Mouse (Mus musculus) heart, embryonic 11.5 days (tissue): ENCODE measurements around the gene Slc31a2. TPM values are rescaled to one million over a fixed set of nuclear protein-coding genes. Genes with fewer than 3 reads are reported as not detected.

Experiments used
- ATAC-seq: fragments of 200-750 bp; cut with Nextera tagmentation; replicated peaks from 2 replicates; pipeline ENCODE4 v1.8.0; 2017; ENCODE audit warnings: moderate library complexity; ENCODE audit not compliant: insufficient number of reproducible peaks, low FRiP score, low TSS enrichment
- H3K27ac ChIP-seq: fragments of 300-500 bp; sonication (generic); 2 replicates; pipeline ENCODE4 v1.5.1; 2014; ENCODE audit warnings: mild to moderate bottlenecking, low read depth, low read length
- H3K27me3 ChIP-seq: fragments of 300-500 bp; sonication (generic); 2 replicates; pipeline ENCODE4 v1.6.1; 2014; ENCODE audit warnings: mild to moderate bottlenecking, low read length, mixed read lengths; ENCODE audit not compliant: control insufficient read depth, insufficient read depth
- H3K36me3 ChIP-seq: fragments of 300-500 bp; sonication (generic); 2 replicates; pipeline ENCODE4 v1.6.1; 2014; ENCODE audit warnings: mild to moderate bottlenecking, low read length, moderate library complexity, mixed read lengths; ENCODE audit not compliant: control insufficient read depth, insufficient read depth
- H3K4me1 ChIP-seq: fragments of 300-500 bp; sonication (generic); 2 replicates; pipeline ENCODE4 v1.6.1; 2014; ENCODE audit warnings: low read length; ENCODE audit not compliant: control insufficient read depth, insufficient read depth
- H3K4me2 ChIP-seq: fragments of 300-500 bp; sonication (generic); 2 replicates; pipeline ENCODE4 v1.6.1; 2014; ENCODE audit warnings: mild to moderate bottlenecking, moderate library complexity
- H3K4me3 ChIP-seq: fragments of 300-500 bp; sonication (generic); 2 replicates; pipeline ENCODE4 v1.5.1; 2014; ENCODE audit warnings: low read depth, low read length
- H3K9ac ChIP-seq: fragments of 300-500 bp; sonication (generic); 2 replicates; pipeline ENCODE4 v1.6.1; 2014; ENCODE audit warnings: mild to moderate bottlenecking, low read depth, low read length, moderate library complexity
- H3K9me3 ChIP-seq: fragments of 300-500 bp; sonication (generic); replicated peaks from 2 replicates; pipeline ENCODE4 v1.6.1; 2016; ENCODE audit warnings: low read length; ENCODE audit not compliant: control insufficient read depth
- WGBS: fragments of 180-500 bp; shearing (Covaris S2); extraction: QIAGEN DNeasy Blood & Tissue Kit; methylation state at CpG from one replicate; pipeline ENCODE4 v1.1.7; 2014; ENCODE audit not compliant: insufficient replicate concordance; 5-methylcytosine and 5-hydroxymethylcytosine counted together
- polyA plus RNA-seq: library from polyadenylated mRNA; unstranded; fragments of >200 nt; fragmentation: Nextera tagmentation; extraction: Ambion mirVana; gene quantifications from 2 replicates; pipeline ENCODE4 v1.2.1, GENCODE M21; 2014

Gene Slc31a2
- polyA plus RNA-seq, 1 experiment from 2014 or later, result 14.4 TPM

DNA sequence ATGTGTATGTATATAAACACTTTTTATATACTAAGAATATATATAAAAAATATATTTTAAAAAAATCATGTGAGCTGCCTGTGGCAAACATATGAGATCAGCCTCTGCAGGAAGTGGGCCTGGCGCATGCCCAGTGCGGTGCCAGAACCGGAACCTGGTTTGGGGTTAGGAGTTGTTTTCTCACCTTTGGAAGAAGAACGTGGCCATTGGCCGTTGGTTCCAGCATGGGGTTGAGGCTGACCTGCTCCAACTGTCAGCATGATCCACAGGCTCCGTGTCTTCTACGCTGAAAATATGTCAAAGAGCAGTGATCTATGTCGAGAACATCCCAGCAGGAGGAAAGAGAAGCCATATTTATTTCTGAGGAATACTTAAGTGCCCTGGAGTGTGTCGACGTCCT lies 11.6 kb downstream of the Slc31a2 start:
- H3K27me3 ChIP-seq, result no peaks in the 10 kb centered on the region
- no peak for ATAC-seq
- H3K9me3 ChIP-seq, result no peaks in the 10 kb centered on the region
- no peak overlapping the region for H3K4me3 ChIP-seq
- no peak overlapping the region for H3K27ac ChIP-seq
- H3K9ac ChIP-seq, result no peak overlapping the region
- peaks cover 3% of the 10 kb centered on the region; the same call in 1 of the 2 replicates for H3K4me1 ChIP-seq
- H3K36me3 ChIP-seq, result no peaks in the 10 kb centered on the region
- no peak overlapping the region for H3K4me2 ChIP-seq
- 87% methylated on average over 10 of the region's 10 CpGs for WGBS

DNA sequence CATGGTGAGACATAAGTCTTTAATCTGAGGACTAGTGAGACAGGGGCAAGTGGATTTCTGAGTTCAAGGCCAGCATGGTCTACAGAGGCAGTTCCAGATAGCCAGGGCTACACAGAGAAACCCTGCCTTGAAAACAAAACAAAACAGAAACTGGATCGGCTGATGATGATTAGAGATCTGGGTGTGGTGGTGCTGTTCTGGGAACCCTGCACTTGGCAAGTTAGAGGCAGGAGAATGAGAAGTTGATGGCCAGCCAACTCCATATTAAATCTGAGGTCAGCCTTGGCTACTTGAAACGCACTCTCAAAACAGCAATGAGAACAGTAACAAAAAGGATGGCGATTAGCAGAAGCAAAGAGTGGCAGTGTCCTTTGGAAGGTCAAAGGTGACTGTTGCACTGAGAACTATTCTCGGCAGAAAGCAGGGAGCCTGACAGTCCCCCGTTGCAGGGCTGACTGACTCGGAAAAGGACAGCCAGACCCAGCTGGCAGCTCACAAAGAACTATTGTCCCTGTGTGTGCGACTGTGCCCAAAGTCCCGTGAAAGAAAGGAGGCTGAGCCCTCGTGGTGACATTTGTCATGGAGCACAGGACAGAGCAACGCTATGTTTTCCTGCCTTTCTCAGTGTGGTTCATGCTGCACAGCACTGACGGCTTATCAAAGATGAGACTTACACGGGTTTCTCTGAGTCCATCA lies 12.6 kb downstream of the Slc31a2 start:
- H3K36me3 ChIP-seq, result no peaks in the 10 kb centered on the region
- no peaks in the 10 kb centered on the region for H3K9me3 ChIP-seq
- no peak for ATAC-seq
- no peak overlapping the region for H3K4me2 ChIP-seq
- 37% methylated on average over 12 of the region's 12 CpGs for WGBS
- H3K4me1 ChIP-seq, result peaks cover 3% of the 10 kb centered on the region; the same call in 1 of the 2 replicates
- no peak overlapping the region for H3K4me3 ChIP-seq
- H3K27me3 ChIP-seq, result no peaks in the 10 kb centered on the region
- no peak overlapping the region for H3K9ac ChIP-seq
- no peak overlapping the region for H3K27ac ChIP-seq

DNA sequence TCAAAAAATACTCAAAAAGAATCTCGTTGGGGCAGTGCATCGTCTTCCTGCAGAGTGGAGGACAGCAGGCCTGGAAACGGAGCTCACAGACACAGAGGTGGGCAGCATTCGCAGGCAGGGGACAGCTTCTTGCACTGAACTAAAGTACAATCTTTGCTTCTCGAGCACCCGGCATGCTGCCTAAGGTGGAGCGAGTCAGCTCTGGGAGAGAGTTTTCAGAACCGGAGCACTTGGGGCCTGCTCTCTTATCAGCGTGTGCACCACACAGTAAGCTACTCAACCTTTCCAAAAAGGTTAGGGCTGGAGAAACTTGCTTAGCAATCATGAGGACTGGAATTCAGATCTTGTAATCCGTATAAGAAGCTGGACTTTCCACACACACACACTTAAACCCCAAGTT lies 14.3 kb downstream of the Slc31a2 start:
- Histone ChIP-seq H3K27me3 (no peaks in the 10 kb centered on the region), H3K36me3 (no peaks in the 10 kb centered on the region), H3K9ac (no peak overlapping the region), H3K9me3 (no peaks in the 10 kb centered on the region), H3K4me3 (no peak overlapping the region), H3K4me2 (no peak overlapping the region), H3K4me1 (peaks cover 3% of the 10 kb centered on the region; the same call in 1 of the 2 replicates), H3K27ac (no peak overlapping the region)
- 59% methylated on average over 10 of the region's 10 CpGs for WGBS
- ATAC-seq, result no peak

DNA sequence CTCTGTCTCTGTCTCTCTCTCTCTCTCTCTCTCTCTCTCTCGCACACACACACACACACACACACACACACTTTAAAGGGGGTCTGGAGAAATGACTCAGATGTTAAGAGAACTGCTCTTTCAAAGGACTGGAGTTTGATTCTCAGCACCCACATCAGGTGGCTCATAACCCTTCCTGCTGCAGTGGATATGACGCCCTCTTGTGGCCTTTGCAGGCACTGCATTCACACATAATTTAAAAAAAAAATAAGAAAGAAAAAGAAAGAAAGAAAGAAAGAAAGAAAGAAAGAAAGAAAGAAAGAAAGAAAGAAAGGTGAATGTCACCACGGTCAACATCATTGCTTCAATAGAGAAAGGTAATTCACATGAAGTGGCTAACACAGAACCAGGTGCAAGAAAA lies 14.9 kb downstream of the Slc31a2 start:
- Histone ChIP-seq H3K27me3 (no peaks in the 10 kb centered on the region), H3K4me1 (peaks cover 4% of the 10 kb centered on the region; the same call in 1 of the 2 replicates), H3K36me3 (no peaks in the 10 kb centered on the region), H3K9me3 (no peaks in the 10 kb centered on the region), H3K4me2 (no peak overlapping the region), H3K4me3 (no peak overlapping the region), H3K27ac (no peak overlapping the region), H3K9ac (no peak overlapping the region)
- 63% methylated on average over 3 of the region's 3 CpGs for WGBS
- no peak for ATAC-seq

DNA sequence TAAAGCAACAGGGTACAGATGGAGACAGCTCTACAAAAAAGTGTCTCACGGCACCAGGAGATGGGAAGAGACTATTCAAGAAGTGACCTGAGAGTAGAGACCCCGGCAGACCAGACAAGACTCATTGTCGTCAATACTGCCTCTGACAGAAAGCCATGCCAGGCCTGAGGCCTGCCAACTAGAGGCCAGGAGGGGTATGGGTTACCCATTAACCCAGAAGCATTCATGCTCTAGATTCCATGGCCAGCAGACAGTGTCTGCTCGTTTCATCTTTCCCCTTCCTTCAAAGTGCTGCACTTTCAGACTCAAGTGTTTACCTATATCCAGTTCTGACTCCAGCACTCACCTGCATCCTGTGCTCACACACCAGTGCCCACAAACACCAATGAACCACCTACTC lies 15.7 kb downstream of the Slc31a2 start:
- no peaks in the 10 kb centered on the region for H3K9me3 ChIP-seq
- H3K36me3 ChIP-seq, result no peaks in the 10 kb centered on the region
- no peak for ATAC-seq
- no peak overlapping the region for H3K27ac ChIP-seq
- no peak overlapping the region for H3K9ac ChIP-seq
- WGBS, result 74% methylated on average over 4 of the region's 4 CpGs
- H3K27me3 ChIP-seq, result no peaks in the 10 kb centered on the region
- no peak overlapping the region for H3K4me2 ChIP-seq
- no peak overlapping the region for H3K4me3 ChIP-seq
- peaks cover 5% of the 10 kb centered on the region; the same call in 1 of the 2 replicates for H3K4me1 ChIP-seq

DNA sequence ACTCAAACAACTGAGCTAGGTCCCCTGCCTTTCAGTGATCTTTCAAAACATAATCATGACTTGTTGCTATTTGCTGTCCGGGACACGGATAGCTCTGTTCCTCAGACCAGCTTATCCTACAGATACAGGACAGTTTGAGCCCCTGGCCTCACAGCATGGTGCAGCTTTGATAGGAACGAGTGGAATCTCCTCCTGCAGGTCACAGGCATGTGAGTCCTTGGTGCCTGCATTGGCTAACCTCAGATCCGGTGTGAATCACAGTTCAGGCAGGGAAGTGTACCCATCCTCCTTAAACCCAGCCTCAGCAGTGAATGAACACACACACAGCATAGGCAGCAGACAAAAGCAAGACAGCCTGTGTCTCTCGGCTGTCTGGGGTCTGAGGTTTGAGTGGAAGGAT lies 19.0 kb downstream of the Slc31a2 start:
- ATAC-seq, result no peak
- 0 out of 2 replicates have a peak, but pooled peaks cover 2% of the 10 kb centered on the region for H3K4me1 ChIP-seq
- H3K27me3 ChIP-seq, result no peaks in the 10 kb centered on the region
- no peak overlapping the region for H3K4me2 ChIP-seq
- no peak overlapping the region for H3K27ac ChIP-seq
- WGBS, result 35% methylated on average over 5 of the region's 5 CpGs
- no peaks in the 10 kb centered on the region for H3K36me3 ChIP-seq
- no peak overlapping the region for H3K9ac ChIP-seq
- H3K9me3 ChIP-seq, result no peaks in the 10 kb centered on the region
- no peak overlapping the region for H3K4me3 ChIP-seq

DNA sequence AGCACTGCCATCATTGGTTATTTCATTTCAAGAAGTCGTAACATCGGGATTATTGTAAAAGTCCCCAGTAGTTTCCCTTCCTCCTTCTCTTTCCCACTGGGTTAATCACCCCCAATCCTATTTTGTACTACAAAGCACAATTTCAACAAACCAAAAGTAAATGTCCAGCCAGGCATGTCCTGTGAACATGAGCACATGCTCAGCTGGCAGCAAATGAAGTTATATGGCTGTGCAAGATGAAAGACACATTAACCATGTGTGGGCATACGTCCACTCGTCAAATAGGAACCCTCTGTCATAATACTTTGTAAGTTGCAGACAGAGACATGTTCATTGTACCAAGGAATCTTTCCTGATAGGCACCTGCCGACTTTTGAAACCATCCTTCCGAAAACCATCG lies 20.6 kb downstream of the Slc31a2 start:
- ATAC-seq, result no peak
- Histone ChIP-seq H3K27me3 (no peaks in the 10 kb centered on the region), H3K9ac (no peak overlapping the region), H3K4me3 (no peak overlapping the region), H3K4me2 (no peak overlapping the region), H3K36me3 (no peaks in the 10 kb centered on the region), H3K4me1 (peaks cover 9% of the 10 kb centered on the region), H3K27ac (no peak overlapping the region), H3K9me3 (no peaks in the 10 kb centered on the region)
- WGBS, result 81% methylated on average over 7 of the region's 7 CpGs

DNA sequence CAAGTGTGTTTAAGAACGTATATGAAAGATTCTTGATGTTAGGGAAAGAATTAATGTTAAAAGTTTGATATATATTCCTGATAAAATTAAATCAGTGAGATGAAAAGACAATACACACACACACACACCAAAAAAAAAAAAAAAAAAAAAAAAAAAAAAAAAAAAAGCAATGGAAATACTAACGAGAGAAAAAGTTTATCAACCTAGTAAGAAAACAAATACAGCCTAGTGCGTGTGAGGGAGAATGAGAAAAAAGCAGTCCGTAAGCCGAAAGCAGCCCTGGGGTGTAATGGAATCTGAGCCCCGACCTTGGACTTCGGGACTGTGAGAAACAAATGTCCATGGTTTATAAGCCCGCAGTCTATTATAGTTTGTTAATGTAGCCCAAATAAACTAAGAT lies 23.2 kb downstream of the Slc31a2 start:
- H3K4me3 ChIP-seq, result no peak overlapping the region
- H3K9me3 ChIP-seq, result no peaks in the 10 kb centered on the region
- H3K27ac ChIP-seq, result no peak overlapping the region
- H3K4me1 ChIP-seq, result peaks cover 10% of the 10 kb centered on the region
- no peaks in the 10 kb centered on the region for H3K27me3 ChIP-seq
- H3K4me2 ChIP-seq, result no peak overlapping the region; the same call in 1 of the 2 replicates
- no peak overlapping the region for H3K9ac ChIP-seq
- 70% methylated on average over 8 of the region's 8 CpGs for WGBS
- no peaks in the 10 kb centered on the region for H3K36me3 ChIP-seq
- ATAC-seq, result no peak
